Mouse (Mus musculus) heart, adult 9 months (tissue): Measurements from ENCODE around the gene Igll1.
A peak's percentile ranks its signal among the peaks of the same experiment; 100 is the strongest.

Experiments
- DNase-seq, 2 experiments: peaks; one replicate each; pipeline ENCODE4 v3.0.0; 2022; ENCODE audit warnings: low spot score in 2 of 2

The Igll1 gene

DNA sequence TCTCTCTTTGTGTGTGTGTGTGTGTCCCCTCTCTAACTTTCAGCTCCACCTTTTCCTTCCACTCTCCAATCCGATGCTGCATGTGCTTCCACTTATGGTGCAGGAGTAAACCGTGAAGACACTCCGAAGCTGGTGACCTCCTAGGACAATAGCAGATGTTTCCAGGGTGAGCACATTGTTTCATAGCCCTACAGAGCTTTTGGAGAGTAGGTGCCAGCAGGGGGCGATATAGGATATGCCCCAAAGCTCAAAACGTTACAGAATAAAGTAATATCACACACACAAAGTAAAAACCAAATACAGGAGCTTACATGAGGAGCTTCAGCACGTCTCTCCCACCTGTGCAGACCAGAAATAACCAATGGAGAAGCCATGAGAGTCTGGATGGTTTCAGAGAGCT lies 8.9 kb downstream of the Igll1 start:
- peak; percentile 28 to 39 for DNase-seq

DNA sequence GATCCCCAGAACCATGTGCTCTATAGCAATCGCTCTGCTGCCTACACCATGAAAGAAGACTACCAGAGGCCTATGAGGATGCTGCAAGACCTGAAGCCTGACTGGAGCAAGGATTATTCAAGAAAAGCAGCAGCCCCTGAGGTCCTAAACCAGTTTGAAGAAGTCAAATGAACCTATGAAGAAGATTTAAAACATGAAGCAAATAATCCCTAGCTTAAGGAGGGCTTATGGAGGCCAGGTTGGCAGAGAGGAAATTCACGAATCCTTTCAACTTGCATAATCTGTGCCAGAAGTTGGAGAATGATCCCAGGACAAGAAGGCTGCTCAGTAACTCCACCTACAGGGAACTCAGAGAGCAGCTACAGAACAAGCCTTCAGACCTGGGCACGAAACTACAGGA lies 11.4 kb downstream of the Igll1 start:
- no peak for DNase-seq

DNA sequence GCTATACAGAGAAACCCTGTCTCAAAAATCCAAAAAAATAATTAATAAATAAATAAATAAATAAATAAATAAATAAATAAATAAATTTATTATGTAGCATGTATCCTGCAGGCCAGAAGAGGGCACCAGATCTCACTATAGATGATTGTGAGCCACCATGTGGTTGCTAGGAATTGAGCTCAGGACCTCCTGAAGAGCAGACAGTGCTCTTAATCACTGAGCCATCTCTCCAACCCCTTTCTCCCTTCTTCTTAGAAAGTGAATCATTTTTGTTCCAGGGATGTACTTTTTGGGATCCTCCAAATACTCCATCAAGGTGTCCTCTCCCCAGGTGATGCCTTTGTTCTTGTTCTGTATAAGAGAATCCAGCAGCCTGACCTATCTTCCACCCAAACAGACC lies 14.6 kb downstream of the Igll1 start:
- DNase-seq: no peak

DNA sequence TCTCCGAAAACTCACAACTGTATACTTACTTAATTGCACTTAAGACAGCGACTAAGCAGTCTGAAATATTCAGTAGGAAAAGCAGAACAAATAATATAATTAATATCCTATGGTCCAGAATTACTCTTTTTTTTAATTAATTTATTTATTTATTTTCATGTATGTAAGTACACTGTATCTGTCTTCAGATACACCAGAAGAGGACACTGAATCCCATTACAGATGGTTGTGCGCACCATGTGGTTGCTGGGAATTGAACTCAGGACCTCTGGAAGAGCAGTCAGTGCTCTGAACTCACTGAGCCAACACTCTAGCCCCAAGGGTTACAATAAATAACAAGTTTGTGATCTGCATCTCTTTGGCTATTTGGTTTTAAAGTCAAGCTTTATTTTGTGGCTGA lies 34.1 kb downstream of the Igll1 start:
- DNase-seq: no peak

DNA sequence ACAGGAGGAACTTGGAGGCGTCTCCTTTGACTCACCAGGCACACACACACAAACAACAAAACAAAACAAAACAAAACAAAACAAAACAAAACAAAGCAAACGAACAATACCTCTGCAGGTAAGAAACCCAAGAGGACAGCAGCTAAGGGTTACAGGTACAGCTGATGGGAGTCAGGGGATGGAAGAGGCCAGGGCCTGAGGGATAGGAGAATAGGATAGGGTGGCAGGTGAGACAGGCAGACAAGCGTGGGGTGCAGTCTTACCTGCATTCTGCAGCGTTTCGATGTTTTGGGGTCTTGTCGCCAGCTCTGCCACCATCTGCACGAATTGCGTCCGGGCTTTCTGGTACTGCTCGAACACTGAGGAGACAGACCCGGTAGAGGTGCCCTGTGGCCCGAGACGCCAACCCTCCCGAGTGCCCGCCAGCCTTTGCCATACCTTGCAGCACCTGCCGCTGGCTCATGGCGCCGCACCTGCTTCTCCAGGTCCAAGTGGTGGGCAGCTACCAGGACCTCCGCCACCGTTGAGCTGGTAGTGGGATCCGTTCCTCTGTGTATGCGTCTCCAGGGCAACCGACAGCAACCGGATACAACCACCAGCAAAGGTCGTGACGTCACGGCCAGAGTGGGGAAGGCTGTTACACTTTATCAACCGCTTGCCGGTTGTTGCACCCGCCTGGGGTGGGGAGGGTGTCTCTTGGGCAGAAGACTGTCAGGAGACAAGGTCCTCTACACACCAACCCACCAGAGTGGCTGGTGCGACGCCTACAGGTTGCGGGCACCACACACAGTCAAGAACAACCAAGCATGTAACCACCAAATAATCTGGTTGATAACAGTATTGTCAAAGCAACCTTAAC lies 34.8 kb downstream of the Igll1 start, which contains the start of gene Spag6l:
Gene Spag6l, minus strand, starts transcription at position 700 of the 859 bp plus-strand sequence.
- no peak for DNase-seq

DNA sequence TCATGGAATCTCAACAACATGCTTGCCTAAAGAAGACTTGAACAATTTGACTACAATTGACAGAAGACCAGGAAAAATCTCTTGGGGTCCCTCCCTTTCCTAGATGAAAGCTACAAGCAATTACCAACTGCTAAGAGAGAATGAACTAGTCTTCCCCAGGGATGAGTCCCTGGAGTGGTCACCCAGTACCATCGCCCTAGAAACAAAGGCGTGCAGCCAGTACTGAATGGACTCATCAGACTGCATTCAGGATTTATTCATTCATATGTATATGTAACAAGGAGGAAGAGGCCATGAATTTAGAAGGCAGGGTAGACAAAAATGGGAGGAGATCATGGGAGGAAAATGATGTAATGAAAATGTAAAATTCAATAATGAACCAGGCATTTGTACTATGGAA lies 37.6 kb downstream of the Igll1 start:
- DNase-seq: no peak

DNA sequence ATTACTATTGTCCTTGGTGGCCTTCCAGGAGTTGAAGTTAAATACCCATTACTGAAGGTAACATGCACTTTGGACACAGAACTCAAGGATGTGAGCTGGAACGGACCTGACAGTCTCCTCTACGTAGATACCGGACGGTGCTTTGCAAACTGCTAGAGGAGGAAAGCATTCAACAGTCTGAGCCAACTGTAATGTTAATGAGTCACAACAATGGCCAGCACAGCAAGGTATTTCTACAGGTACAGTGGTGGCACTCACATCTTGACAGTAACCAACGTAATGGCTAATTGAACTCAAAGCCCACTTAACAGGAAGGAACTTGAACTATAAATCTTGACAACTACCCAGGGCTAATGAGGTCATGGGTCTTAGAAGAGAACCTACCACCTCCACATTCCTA lies 38.3 kb downstream of the Igll1 start:
- DNase-seq: no peak
